Mouse (Mus musculus) heart, postnatal 0 days (tissue): ENCODE measurements around the gene Cabp1. TPM values are rescaled to one million over a fixed set of nuclear protein-coding genes. Genes with fewer than 3 reads are reported as not detected.

ENCODE experiments used
- ATAC-seq: fragments of 200-750 bp; cut with Nextera tagmentation; 2 replicates; pipeline ENCODE4 v1.8.0; 2017; ENCODE audit warnings: low read depth, moderate number of reproducible peaks, moderate library complexity; ENCODE audit not compliant: insufficient read depth
- DNase-seq: peaks from one replicate; pipeline ENCODE4 v3.0.0-alpha.2; 2016; ENCODE audit warnings: low spot score
- H3K27ac ChIP-seq: fragments of 300-500 bp; sonication (generic); 2 replicates; pipeline ENCODE4 v1.5.1; 2014; ENCODE audit warnings: low read depth, mild to moderate bottlenecking
- H3K27me3 ChIP-seq: fragments of 300-500 bp; sonication (generic); 2 replicates; pipeline ENCODE4 v1.6.1; 2014; ENCODE audit warnings: low read length, mixed read lengths; ENCODE audit not compliant: control insufficient read depth, insufficient read depth
- H3K36me3 ChIP-seq: fragments of 300-500 bp; sonication (generic); replicated peaks from 2 replicates; pipeline ENCODE4 v1.6.1; 2014; ENCODE audit warnings: low read length, mixed read lengths; ENCODE audit not compliant: control insufficient read depth, insufficient read depth
- H3K4me1 ChIP-seq: fragments of 300-500 bp; sonication (generic); 2 replicates; pipeline ENCODE4 v1.6.1; 2014; ENCODE audit warnings: antibody characterized with exemption; ENCODE audit not compliant: control insufficient read depth, insufficient read depth
- H3K4me2 ChIP-seq: fragments of 300-500 bp; sonication (generic); 2 replicates; pipeline ENCODE4 v1.6.1; 2014; ENCODE audit warnings: low read depth, mild to moderate bottlenecking, low read length, moderate library complexity
- H3K4me3 ChIP-seq: fragments of 300-500 bp; sonication (generic); 2 replicates; pipeline ENCODE4 v1.5.1; 2014; ENCODE audit warnings: low read depth, low read length
- H3K9ac ChIP-seq: fragments of 300-500 bp; sonication (generic); replicated peaks from 2 replicates; pipeline ENCODE4 v1.6.1; 2014; ENCODE audit warnings: low read depth, low read length, mixed read lengths
- H3K9me3 ChIP-seq: fragments of 300-500 bp; sonication (generic); replicated peaks from 2 replicates; pipeline ENCODE4 v1.6.1; 2016; ENCODE audit warnings: low read length; ENCODE audit not compliant: control insufficient read depth
- CTCF ChIP-seq: IDR thresholded peaks from 2 replicates; pipeline ENCODE4 v1.5.1; 2016; ENCODE audit warnings: antibody characterized with exemption, control low read depth, low read depth
- EP300 ChIP-seq: IDR thresholded peaks from 2 replicates; pipeline ENCODE4 v1.6.1; 2016; ENCODE audit warnings: antibody characterized with exemption, low read depth
- WGBS: fragments of 180-500 bp; shearing (Covaris S2); extraction: QIAGEN DNeasy Blood & Tissue Kit; methylation state at CpG from one replicate; pipeline ENCODE4 v1.1.7; 2014; 5-methylcytosine and 5-hydroxymethylcytosine counted together
- polyA plus RNA-seq: library from polyadenylated mRNA; unstranded; fragments of >200 nt; fragmentation: Nextera tagmentation; extraction: Ambion mirVana; gene quantifications from 2 replicates; pipeline ENCODE4 v1.2.1, GENCODE M21; 2015
- total RNA-seq: library from RNA; depleted of rRNA; stranded (reverse); fragments of >200 nt; gene quantifications from 2 replicates; pipeline ENCODE4 v1.2.3, GENCODE M21; 2014; ENCODE audit warnings: low replicate concordance

Cabp1 gene
- total and polyA plus RNA-seq, 2 experiments from 2014 or later = 0.96 to 4.1 TPM

DNA sequence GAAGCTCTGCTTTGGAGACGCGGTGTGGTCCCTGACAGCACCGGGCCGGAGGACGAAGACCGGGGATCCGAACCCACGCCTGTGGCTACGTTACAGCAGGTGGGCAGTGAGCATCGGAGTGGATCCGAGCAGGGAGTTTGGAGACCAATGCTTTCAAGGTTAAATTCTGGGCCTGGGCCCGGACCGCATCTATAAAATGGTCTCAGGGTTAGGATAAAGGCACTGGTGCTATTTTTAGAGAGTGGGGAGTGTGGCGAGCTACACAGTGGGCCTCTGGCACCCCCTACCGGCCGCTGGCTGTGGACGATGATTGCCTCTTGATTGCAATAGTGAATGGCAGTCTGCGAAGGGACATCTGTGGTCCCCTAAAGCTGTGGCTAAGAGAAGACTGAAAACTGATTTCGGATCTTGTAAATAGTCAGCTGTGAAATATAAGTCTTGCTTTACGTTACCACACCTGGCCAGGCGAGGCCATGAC, 41.6 kb upstream of the Cabp1 start, which contains the start of gene Pop5:
Pop5 (plus strand) TSS at position 51 of the 478 bp plus-strand sequence.
- H3K4me2 ChIP-seq = peak within 1 kb of the TSS; percentile 81
- H3K9me3 ChIP-seq = no peaks in the 10 kb centered on the region
- H3K4me3 ChIP-seq = peak within 1 kb of the TSS; percentile 50
- DNase-seq = peak; percentile 89
- 1% methylated on average over 21 of the region's 21 CpGs for WGBS
- peak; percentile 68 for ATAC-seq
- peak within 1 kb of the TSS; percentile 47 for H3K9ac ChIP-seq
- H3K4me1 ChIP-seq = 0 out of 2 replicates have a peak, but pooled peaks cover 6% of the 10 kb centered on the region
- peaks cover 10% of the 10 kb centered on the region for H3K36me3 ChIP-seq
- TF ChIP-seq CTCF (peak; percentile 93), EP300 (peak; percentile 39; the same call in 1 of the 2 replicates)
- H3K27me3 ChIP-seq = no peaks in the 10 kb centered on the region
- peak within 1 kb of the TSS; percentile 28 for H3K27ac ChIP-seq

DNA sequence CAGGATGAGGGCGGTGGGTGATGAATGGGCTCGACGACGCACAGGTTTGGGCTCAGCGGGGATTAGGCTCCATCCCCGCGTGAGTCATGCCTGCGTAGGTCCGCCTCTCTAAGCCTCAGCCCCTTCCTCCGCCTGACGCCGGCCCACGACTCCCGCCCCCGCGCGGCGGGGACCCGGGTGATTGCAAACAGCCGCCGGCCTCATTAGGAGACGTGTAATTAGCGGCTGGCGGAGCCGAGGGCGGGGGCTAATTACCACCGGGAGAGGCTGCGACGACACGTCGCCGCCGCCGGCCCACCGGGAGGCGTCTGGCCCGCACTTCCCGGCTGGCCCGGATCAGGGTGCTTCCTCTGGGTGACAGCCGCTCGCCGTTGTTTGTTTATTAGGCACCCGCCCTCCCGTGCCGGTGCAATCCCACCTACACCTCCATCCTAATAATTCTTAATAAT, 41.2 kb upstream of the Cabp1 start:
- Histone ChIP-seq H3K27ac (peak overlapping the region; percentile 28), H3K4me3 (peak overlapping the region; percentile 50), H3K9me3 (no peaks in the 10 kb centered on the region), H3K9ac (peak overlapping the region; percentile 47), H3K4me1 (0 out of 2 replicates have a peak, but pooled peaks cover 6% of the 10 kb centered on the region), H3K27me3 (no peaks in the 10 kb centered on the region), H3K4me2 (peak overlapping the region; percentile 81), H3K36me3 (peaks cover 6% of the 10 kb centered on the region)
- WGBS = under 1% methylated on average over 45 of the region's 45 CpGs
- peak; percentile 55 for DNase-seq
- no peak for TF ChIP-seq CTCF
- ATAC-seq = peak; percentile 37

DNA sequence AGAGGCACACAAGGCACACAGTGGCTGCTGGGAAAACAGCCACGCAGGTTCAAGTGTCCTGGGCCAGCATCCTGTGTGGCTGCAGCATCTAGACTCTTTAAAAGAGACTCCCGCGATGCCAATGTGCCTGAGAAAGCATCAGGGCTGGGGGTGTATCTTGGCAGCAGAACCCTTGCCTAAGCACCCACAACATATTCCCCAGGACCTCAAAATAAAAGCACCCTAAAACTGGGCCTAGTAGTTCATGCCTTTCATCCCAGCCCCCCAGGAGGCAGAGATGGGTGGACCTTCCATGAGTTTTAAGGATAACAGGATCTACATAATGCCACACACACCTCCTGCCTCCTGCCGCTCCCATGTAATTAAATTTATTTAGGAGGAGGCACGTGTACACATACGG, 40.3 kb upstream of the Cabp1 start:
- Histone ChIP-seq H3K9me3 (no peaks in the 10 kb centered on the region), H3K27me3 (no peaks in the 10 kb centered on the region), H3K4me3 (no peak overlapping the region), H3K4me1 (0 out of 2 replicates have a peak, but pooled peaks cover 6% of the 10 kb centered on the region), H3K36me3 (no peaks in the 10 kb centered on the region), H3K4me2 (no peak overlapping the region), H3K9ac (no peak overlapping the region), H3K27ac (no peak overlapping the region)
- DNase-seq (no peak), ATAC-seq (no peak)
- WGBS = 81% methylated on average over 6 of the region's 6 CpGs
- TF ChIP-seq CTCF (no peak), EP300 (no peak)

DNA sequence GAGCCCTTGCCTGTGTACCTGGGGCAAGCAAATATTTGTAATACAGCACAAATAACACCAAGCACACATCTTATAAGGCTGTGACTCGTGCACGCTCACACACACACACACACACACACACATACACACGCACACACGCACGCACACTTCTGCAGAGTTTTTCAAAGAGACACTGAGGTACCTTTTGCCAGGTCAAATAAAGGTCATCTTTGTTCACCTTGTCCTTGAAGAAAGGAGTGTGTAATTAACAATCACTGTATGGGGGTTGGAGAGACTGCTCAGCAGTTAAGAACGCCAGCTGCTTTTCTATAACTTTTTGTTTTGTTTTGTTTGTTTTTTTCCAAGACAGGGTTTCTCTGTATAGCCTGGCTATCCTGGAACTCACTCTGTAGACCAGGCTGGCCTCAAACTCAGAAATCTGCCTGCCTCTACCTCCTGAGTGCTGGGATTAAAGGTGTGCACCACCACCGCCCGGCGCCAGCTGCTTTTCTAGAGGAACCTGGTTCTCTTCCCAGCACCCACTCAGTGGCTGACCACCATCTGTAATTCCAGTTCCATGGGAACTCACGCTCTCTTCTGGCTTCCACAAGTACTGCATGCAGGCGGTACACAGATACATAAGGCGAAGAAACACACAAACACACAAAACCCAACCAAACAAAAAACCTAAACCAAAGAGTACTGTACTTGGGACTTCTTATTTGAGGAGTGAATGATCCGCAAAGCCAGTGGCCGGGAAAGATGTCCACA, 39.0 kb upstream of the Cabp1 start:
- no peaks in the 10 kb centered on the region for H3K4me1 ChIP-seq
- DNase-seq (no peak), ATAC-seq (no peak)
- no peaks in the 10 kb centered on the region for H3K27me3 ChIP-seq
- no peak overlapping the region for H3K27ac ChIP-seq
- WGBS = 93% methylated on average over 14 of the region's 14 CpGs
- H3K9ac ChIP-seq = no peak overlapping the region
- TF ChIP-seq CTCF = no peak
- no peak for TF ChIP-seq EP300
- no peaks in the 10 kb centered on the region for H3K36me3 ChIP-seq
- H3K4me2 ChIP-seq = no peak overlapping the region
- H3K9me3 ChIP-seq = no peaks in the 10 kb centered on the region
- no peak overlapping the region for H3K4me3 ChIP-seq

- TF ChIP-seq CTCF = no peak
- TF ChIP-seq EP300 = no peak
- ATAC-seq = no peak
- Histone ChIP-seq H3K27me3 (no peaks in the 10 kb centered on the region), H3K9me3 (no peaks in the 10 kb centered on the region), H3K4me3 (no peak overlapping the region), H3K4me1 (no peaks in the 10 kb centered on the region), H3K27ac (no peak overlapping the region), H3K36me3 (no peaks in the 10 kb centered on the region), H3K4me2 (no peak overlapping the region), H3K9ac (no peak overlapping the region)
- DNase-seq = no peak
- 75% methylated on average over 6 of the region's 6 CpGs for WGBS
These were observed 38.3 kb upstream of the Cabp1 start for GRCm38 (mm10) chr5:115232516-115232915.
